Mouse (Mus musculus) liver, embryonic 16.5 days (tissue): Measurements from ENCODE around the gene Sgf29. TPM values are rescaled to one million over a fixed set of nuclear protein-coding genes. Genes with fewer than 3 reads are reported as not detected.
A peak's percentile ranks its signal among the peaks of the same experiment; 100 is the strongest.

Experiments
- ATAC-seq: fragments of 200-750 bp; cut with Nextera tagmentation; 2 replicates; pipeline ENCODE4 v1.8.0; 2017; ENCODE audit warnings: low read depth, mild to moderate bottlenecking, moderate number of reproducible peaks, moderate library complexity
- H3K27ac ChIP-seq: fragments of 300-500 bp; sonication (generic); 2 replicates; pipeline ENCODE4 v1.5.1; 2014; ENCODE audit warnings: mild to moderate bottlenecking, low read length
- H3K27me3 ChIP-seq: fragments of 300-500 bp; sonication (generic); 2 replicates; pipeline ENCODE4 v1.6.1; 2014; ENCODE audit warnings: low read depth, low read length, mixed read lengths; ENCODE audit not compliant: control insufficient read depth, insufficient read depth
- H3K36me3 ChIP-seq: fragments of 300-500 bp; sonication (generic); 2 replicates; pipeline ENCODE4 v1.6.1; 2014; ENCODE audit warnings: mild to moderate bottlenecking; ENCODE audit not compliant: control insufficient read depth, insufficient read depth
- H3K4me1 ChIP-seq: fragments of 300-500 bp; sonication (generic); 2 replicates; pipeline ENCODE4 v1.6.1; 2014; ENCODE audit warnings: low read depth, low read length, mixed read lengths; ENCODE audit not compliant: control insufficient read depth
- H3K4me2 ChIP-seq: fragments of 300-500 bp; sonication (generic); 2 replicates; pipeline ENCODE4 v1.6.1; 2014; ENCODE audit warnings: low read depth, low read length, mixed read lengths
- H3K4me3 ChIP-seq: fragments of 300-500 bp; sonication (generic); 2 replicates; pipeline ENCODE4 v1.5.1; 2014; ENCODE audit warnings: low read depth, mild to moderate bottlenecking, low read length
- H3K9ac ChIP-seq: fragments of 300-500 bp; sonication (generic); 2 replicates; pipeline ENCODE4 v1.6.1; 2014; ENCODE audit warnings: low read depth, low read length
- H3K9me3 ChIP-seq: fragments of 300-500 bp; sonication (generic); replicated peaks from 2 replicates; pipeline ENCODE4 v1.6.1; 2016; ENCODE audit warnings: low read length; ENCODE audit not compliant: control insufficient read depth
- WGBS: fragments of 180-500 bp; shearing (Covaris S2); extraction: QIAGEN DNeasy Blood & Tissue Kit; methylation state at CpG from one replicate; pipeline ENCODE4 v1.1.7; 2014; ENCODE audit not compliant: insufficient replicate concordance; 5-methylcytosine and 5-hydroxymethylcytosine counted together
- polyA plus RNA-seq: library from polyadenylated mRNA; unstranded; fragments of >200 nt; fragmentation: Nextera tagmentation; extraction: Ambion mirVana; gene quantifications from 2 replicates; pipeline ENCODE4 v1.2.1, GENCODE M21; 2015

Sgf29 gene
- polyA plus RNA-seq, 1 experiment from 2014 or later, result 28.6 TPM

GRCm38 (mm10) chr7:126621452-126622359, 27.4 kb upstream of the Sgf29 start:
- Histone ChIP-seq H3K36me3 (no peaks in the 10 kb centered on the region), H3K4me2 (no peak overlapping the region), H3K27me3 (no peaks in the 10 kb centered on the region), H3K4me3 (no peak overlapping the region), H3K27ac (no peak overlapping the region; the same call in 1 of the 2 replicates), H3K4me1 (peaks cover 25% of the 10 kb centered on the region), H3K9me3 (no peaks in the 10 kb centered on the region), H3K9ac (no peak overlapping the region)
- no peak for ATAC-seq
- WGBS, result 48% methylated on average over 9 of the region's 9 CpGs

DNA sequence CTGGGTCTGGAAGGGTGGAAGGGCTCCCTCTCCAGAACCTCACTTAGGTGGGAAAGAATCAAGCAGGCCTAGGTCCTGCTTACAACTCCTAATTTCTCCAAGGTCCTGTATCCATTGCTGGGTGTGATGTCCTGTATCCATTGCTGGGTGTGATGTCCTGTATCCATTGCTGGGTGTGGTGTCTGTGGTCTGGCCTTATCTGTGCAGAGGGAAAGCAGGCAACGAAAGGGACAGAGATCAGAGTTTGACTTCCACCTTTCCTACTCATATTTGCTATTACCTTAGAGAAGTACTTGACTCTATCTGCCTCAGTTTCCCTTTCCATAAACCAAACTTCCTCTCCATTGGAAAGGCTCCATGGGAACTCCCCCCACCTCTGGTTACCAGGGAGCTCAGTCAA, 25.7 kb upstream of the Sgf29 start:
- peaks cover 25% of the 10 kb centered on the region for H3K4me1 ChIP-seq
- WGBS, result 20% methylated on average over 1 of the region's 1 CpGs
- no peak for ATAC-seq
- H3K9me3 ChIP-seq, result no peaks in the 10 kb centered on the region
- H3K27ac ChIP-seq, result no peak overlapping the region
- H3K27me3 ChIP-seq, result no peaks in the 10 kb centered on the region
- H3K36me3 ChIP-seq, result no peaks in the 10 kb centered on the region
- no peak overlapping the region for H3K4me2 ChIP-seq
- no peak overlapping the region for H3K9ac ChIP-seq
- no peak overlapping the region for H3K4me3 ChIP-seq

GRCm38 (mm10) chr7:126624774-126625173, 24.3 kb upstream of the Sgf29 start:
- H3K36me3 ChIP-seq, result no peaks in the 10 kb centered on the region
- ATAC-seq, result no peak
- no peak overlapping the region for H3K9ac ChIP-seq
- 78% methylated on average over 16 of the region's 16 CpGs for WGBS
- H3K4me1 ChIP-seq, result peaks cover 25% of the 10 kb centered on the region
- H3K27me3 ChIP-seq, result no peaks in the 10 kb centered on the region
- peak overlapping the region; percentile 18; the same call in 1 of the 2 replicates for H3K4me3 ChIP-seq
- H3K27ac ChIP-seq, result no peak overlapping the region
- no peaks in the 10 kb centered on the region for H3K9me3 ChIP-seq
- H3K4me2 ChIP-seq, result peak overlapping the region; percentile 17; the same call in 1 of the 2 replicates

DNA sequence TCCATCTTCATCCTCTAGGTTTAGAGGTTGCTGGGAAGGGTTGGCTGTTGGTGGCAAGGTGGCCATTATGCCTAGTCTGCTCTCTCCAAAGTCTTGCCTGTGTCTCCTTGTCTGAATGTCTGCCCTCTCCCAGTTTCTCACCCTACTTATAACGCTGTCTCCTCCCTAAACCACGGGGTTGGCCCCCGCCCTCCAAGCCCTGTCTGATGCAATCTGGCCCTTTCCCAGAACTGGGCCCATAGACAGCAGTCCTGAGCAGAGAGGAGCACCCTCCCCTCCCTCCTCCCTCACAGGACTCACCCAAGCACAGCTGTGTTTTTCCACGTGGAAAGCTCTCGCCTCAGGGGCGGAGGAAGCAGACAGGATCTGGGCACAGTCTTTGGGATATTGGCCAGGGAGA, 23.7 kb upstream of the Sgf29 start:
- peak; percentile 88 for ATAC-seq
- WGBS, result 10% methylated on average over 6 of the region's 6 CpGs
- H3K4me1 ChIP-seq, result peaks cover 25% of the 10 kb centered on the region
- H3K27me3 ChIP-seq, result no peaks in the 10 kb centered on the region
- H3K36me3 ChIP-seq, result no peaks in the 10 kb centered on the region
- peak overlapping the region; percentile 18; the same call in 1 of the 2 replicates for H3K4me3 ChIP-seq
- peak overlapping the region; percentile 17; the same call in 1 of the 2 replicates for H3K4me2 ChIP-seq
- no peak overlapping the region for H3K9ac ChIP-seq
- no peaks in the 10 kb centered on the region for H3K9me3 ChIP-seq
- H3K27ac ChIP-seq, result no peak overlapping the region

GRCm38 (mm10) chr7:126625807-126626600, 23.1 kb upstream of the Sgf29 start:
- no peaks in the 10 kb centered on the region for H3K36me3 ChIP-seq
- no peak for ATAC-seq
- H3K4me3 ChIP-seq, result no peak overlapping the region
- H3K9me3 ChIP-seq, result no peaks in the 10 kb centered on the region
- no peaks in the 10 kb centered on the region for H3K27me3 ChIP-seq
- no peak overlapping the region; the same call in 1 of the 2 replicates for H3K4me2 ChIP-seq
- H3K27ac ChIP-seq, result no peak overlapping the region
- no peak overlapping the region for H3K9ac ChIP-seq
- peaks cover 25% of the 10 kb centered on the region for H3K4me1 ChIP-seq
- 61% methylated on average over 3 of the region's 3 CpGs for WGBS

DNA sequence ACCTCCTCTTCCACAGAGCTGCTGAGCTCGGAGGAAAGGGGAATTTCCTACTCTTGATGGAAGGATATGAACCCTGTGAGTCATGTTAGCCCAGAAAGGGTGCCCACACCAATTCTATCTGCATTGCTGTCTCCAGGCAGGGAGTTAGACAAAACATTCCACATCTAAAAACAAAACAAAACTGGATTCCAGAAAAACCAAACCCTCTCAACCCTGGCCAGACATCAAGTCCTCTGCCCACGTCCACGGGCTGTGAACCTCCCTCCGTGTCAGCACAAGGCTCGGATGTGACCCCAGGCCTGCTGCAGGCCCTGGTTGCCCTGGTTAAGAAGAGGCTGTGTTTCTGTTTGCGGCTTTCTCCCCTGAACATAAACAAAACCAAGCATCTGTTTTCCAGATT, 21.0 kb upstream of the Sgf29 start:
- ATAC-seq, result no peak
- no peak overlapping the region for H3K9ac ChIP-seq
- H3K27ac ChIP-seq, result no peak overlapping the region
- H3K4me2 ChIP-seq, result no peak overlapping the region
- H3K4me3 ChIP-seq, result no peak overlapping the region
- H3K36me3 ChIP-seq, result no peaks in the 10 kb centered on the region
- H3K9me3 ChIP-seq, result no peaks in the 10 kb centered on the region
- WGBS, result 61% methylated on average over 6 of the region's 6 CpGs
- H3K27me3 ChIP-seq, result no peaks in the 10 kb centered on the region
- H3K4me1 ChIP-seq, result peaks cover 18% of the 10 kb centered on the region

DNA sequence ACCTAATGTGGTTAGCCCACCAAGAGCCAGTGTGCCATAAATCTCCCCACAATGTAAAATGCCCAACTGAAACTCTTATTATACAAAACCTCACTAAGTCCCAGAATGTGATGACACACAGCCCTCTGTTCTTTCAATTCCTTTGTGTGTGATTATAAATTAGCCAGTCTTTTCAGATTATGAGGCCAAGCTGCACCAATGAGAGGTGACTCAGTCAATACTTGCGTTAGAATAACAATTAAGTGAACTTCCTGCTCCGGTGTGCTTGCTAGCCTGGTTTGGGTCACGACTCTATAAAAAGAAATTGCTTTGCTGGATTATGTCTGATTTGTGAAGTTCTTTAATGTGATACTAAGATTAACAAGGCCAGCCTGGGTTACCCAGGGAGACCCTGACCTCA, 19.2 kb upstream of the Sgf29 start:
- 44% methylated on average over 3 of the region's 3 CpGs for WGBS
- ATAC-seq, result no peak
- Histone ChIP-seq H3K4me2 (no peak overlapping the region), H3K27me3 (no peaks in the 10 kb centered on the region), H3K4me3 (no peak overlapping the region), H3K36me3 (no peaks in the 10 kb centered on the region), H3K9ac (no peak overlapping the region), H3K27ac (no peak overlapping the region), H3K4me1 (peaks cover 10% of the 10 kb centered on the region), H3K9me3 (no peaks in the 10 kb centered on the region)

GRCm38 (mm10) chr7:126630824-126631518, 18.1 kb upstream of the Sgf29 start, which contains the start of gene Nupr1:
Gene Nupr1, minus strand, starts transcription at chr7:126630861.
- WGBS, result 61% methylated on average over 4 of the region's 4 CpGs
- no peak within 1 kb of the TSS for H3K9ac ChIP-seq
- no peaks in the 10 kb centered on the region for H3K36me3 ChIP-seq
- H3K4me3 ChIP-seq, result no peak within 1 kb of the TSS
- no peak within 1 kb of the TSS for H3K27ac ChIP-seq
- ATAC-seq, result no peak
- H3K27me3 ChIP-seq, result no peaks in the 10 kb centered on the region
- no peak within 1 kb of the TSS for H3K4me2 ChIP-seq
- H3K9me3 ChIP-seq, result no peaks in the 10 kb centered on the region
- H3K4me1 ChIP-seq, result no peaks in the 10 kb centered on the region; the same call in 1 of the 2 replicates
